Comparison of ENCODE assay signal across 8 mouse cellular contexts in genomic region chr11:31637788-31638373, GRCm38 (mm10). TPM values are rescaled to one million over a fixed set of nuclear protein-coding genes. Genes with fewer than 3 reads are reported as not detected.
DNase-seq lines count a peak whose midpoint lies in the region; ATAC-seq and TF ChIP-seq lines count a peak whose summit lies in the region.

No protein-coding gene starts in this region.

- H3K4me2 ChIP-seq in embryonic facial prominence, embryonic 14.5 days (ENCODE audit: low read depth, low read length): 0 out of 2 replicates have a peak overlapping the region, but pooled peaks have one; percentile 20
- H3K4me2 ChIP-seq in heart, embryonic 11.5 days: peak overlapping the region; percentile 11; the same call in 1 of the 2 replicates
- no peak overlapping the region for H3K4me2 ChIP-seq in kidney, embryonic 16.5 days (replicated peaks; ENCODE audit: low read depth, low read length)
- no peak overlapping the region for H3K4me2 ChIP-seq in liver, embryonic 16.5 days (ENCODE audit: low read depth, low read length)
- no peak overlapping the region for H3K4me2 ChIP-seq in neural tube, embryonic 15.5 days

- H3K9me3 ChIP-seq in embryonic facial prominence, embryonic 14.5 days (ENCODE audit: control insufficient read depth, low read length): no peaks in the 10 kb centered on the region
- no peaks in the 10 kb centered on the region for H3K9me3 ChIP-seq in heart, embryonic 11.5 days (replicated peaks; ENCODE audit: control insufficient read depth, low read length)
- H3K9me3 ChIP-seq in kidney, embryonic 16.5 days (ENCODE audit: low read length): no peaks in the 10 kb centered on the region
- no peaks in the 10 kb centered on the region for H3K9me3 ChIP-seq in liver, embryonic 16.5 days (replicated peaks; ENCODE audit: control insufficient read depth, low read length)
- no peaks in the 10 kb centered on the region for H3K9me3 ChIP-seq in neural tube, embryonic 15.5 days (replicated peaks)

- 31% methylated on average over 10 of the region's 10 CpGs for WGBS in bone marrow, adult 2 months
- 22% methylated on average over 10 of the region's 10 CpGs for WGBS in embryonic facial prominence, embryonic 14.5 days
- 25% methylated on average over 10 of the region's 10 CpGs for WGBS in heart, embryonic 11.5 days (ENCODE audit: insufficient replicate concordance)
- whole genome bisulfite sequencing in kidney, embryonic 16.5 days: 28% methylated on average over 10 of the region's 10 CpGs
- WGBS in liver, embryonic 16.5 days (ENCODE audit: insufficient replicate concordance): 28% methylated on average over 10 of the region's 10 CpGs
- 30% methylated on average over 10 of the region's 10 CpGs for WGBS in neural tube, embryonic 15.5 days

- TF ChIP-seq CTCF in bone marrow, adult 2 months (IDR thresholded peaks at IDR 0.05; ENCODE audit: control insufficient read depth, insufficient read depth, low read length): peak; percentile 79

- no peaks in the 10 kb centered on the region for H3K36me3 ChIP-seq in embryonic facial prominence, embryonic 14.5 days (ENCODE audit: control insufficient read depth, insufficient read depth, low read length)
- H3K36me3 ChIP-seq in heart, embryonic 11.5 days (ENCODE audit: control insufficient read depth, insufficient read depth, low read length): no peaks in the 10 kb centered on the region
- H3K36me3 ChIP-seq in kidney, embryonic 16.5 days (ENCODE audit: insufficient read depth, low read length): no peaks in the 10 kb centered on the region
- no peaks in the 10 kb centered on the region for H3K36me3 ChIP-seq in liver, embryonic 16.5 days (ENCODE audit: control insufficient read depth, insufficient read depth)
- H3K36me3 ChIP-seq in neural tube, embryonic 15.5 days: no peaks in the 10 kb centered on the region

- no peak overlapping the region for H3K4me3 ChIP-seq in bone marrow, adult 2 months (replicated peaks; ENCODE audit: control insufficient read depth, low read depth, low read length)
- H3K4me3 ChIP-seq in embryonic facial prominence, embryonic 14.5 days (ENCODE audit: low read depth, low read length): no peak overlapping the region
- H3K4me3 ChIP-seq in heart, embryonic 11.5 days (ENCODE audit: low read depth, low read length): no peak overlapping the region
- no peak overlapping the region for H3K4me3 ChIP-seq in kidney, embryonic 16.5 days (ENCODE audit: low read length)
- no peak overlapping the region for H3K4me3 ChIP-seq in liver, embryonic 16.5 days (ENCODE audit: low read depth, low read length)
- no peak overlapping the region for H3K4me3 ChIP-seq in neural tube, embryonic 15.5 days (replicated peaks)

- TF ChIP-seq POLR2A in bone marrow, adult 2 months (IDR thresholded peaks at IDR 0.05; ENCODE audit: borderline replicate concordance, control insufficient read depth, low read depth, low read length): no peak

- no peak overlapping the region for H3K27ac ChIP-seq in bone marrow, adult 2 months (ENCODE audit: control insufficient read depth, insufficient read depth, low read depth, low read length, poor library complexity)
- H3K27ac ChIP-seq in embryonic facial prominence, embryonic 14.5 days (replicated peaks; ENCODE audit: low read depth, low read length): no peak overlapping the region
- H3K27ac ChIP-seq in heart, embryonic 11.5 days (ENCODE audit: low read depth, low read length): no peak overlapping the region
- no peak overlapping the region for H3K27ac ChIP-seq in kidney, embryonic 16.5 days (ENCODE audit: low read length)
- H3K27ac ChIP-seq in liver, embryonic 16.5 days (ENCODE audit: low read length): no peak overlapping the region
- no peak overlapping the region for H3K27ac ChIP-seq in neural tube, embryonic 15.5 days (replicated peaks)

- H3K9ac ChIP-seq in embryonic facial prominence, embryonic 14.5 days (ENCODE audit: low read depth, low read length): peak overlapping the region; percentile 0; the same call in 1 of the 2 replicates
- no peak overlapping the region for H3K9ac ChIP-seq in heart, embryonic 11.5 days (ENCODE audit: low read depth, low read length)
- H3K9ac ChIP-seq in kidney, embryonic 16.5 days (replicated peaks; ENCODE audit: low read length): no peak overlapping the region
- no peak overlapping the region for H3K9ac ChIP-seq in liver, embryonic 16.5 days (ENCODE audit: low read depth, low read length)
- H3K9ac ChIP-seq in neural tube, embryonic 15.5 days (replicated peaks): no peak overlapping the region

- peak; percentile 50 to 57 for DNase-seq in B cell, adult 2 months
- peak; percentile 73 for DNase-seq in embryonic facial prominence, embryonic 14.5 days (ENCODE audit: low spot score)
- peak; percentile 90 for DNase-seq in testis, postnatal 10 days (ENCODE audit: low spot score)

- no peaks in the 10 kb centered on the region for H3K4me1 ChIP-seq in bone marrow, adult 2 months (ENCODE audit: control insufficient read depth, insufficient read depth, low read length)
- H3K4me1 ChIP-seq in embryonic facial prominence, embryonic 14.5 days (ENCODE audit: control insufficient read depth, insufficient read depth, low read length): no peaks in the 10 kb centered on the region
- no peaks in the 10 kb centered on the region for H3K4me1 ChIP-seq in heart, embryonic 11.5 days (ENCODE audit: control insufficient read depth, insufficient read depth, low read length)
- H3K4me1 ChIP-seq in kidney, embryonic 16.5 days (ENCODE audit: insufficient read depth, low read length): no peaks in the 10 kb centered on the region
- H3K4me1 ChIP-seq in liver, embryonic 16.5 days (ENCODE audit: control insufficient read depth, low read depth, low read length): no peaks in the 10 kb centered on the region
- no peaks in the 10 kb centered on the region for H3K4me1 ChIP-seq in neural tube, embryonic 15.5 days

- H3K27me3 ChIP-seq in embryonic facial prominence, embryonic 14.5 days (replicated peaks; ENCODE audit: control insufficient read depth, insufficient read depth, low read length): no peaks in the 10 kb centered on the region
- no peaks in the 10 kb centered on the region for H3K27me3 ChIP-seq in heart, embryonic 11.5 days (ENCODE audit: control insufficient read depth, insufficient read depth, low read length)
- no peaks in the 10 kb centered on the region for H3K27me3 ChIP-seq in kidney, embryonic 16.5 days (ENCODE audit: insufficient read depth, low read length)
- H3K27me3 ChIP-seq in liver, embryonic 16.5 days (ENCODE audit: control insufficient read depth, insufficient read depth, low read depth, low read length): no peaks in the 10 kb centered on the region
- H3K27me3 ChIP-seq in neural tube, embryonic 15.5 days (replicated peaks): no peaks in the 10 kb centered on the region

- ATAC-seq in embryonic facial prominence, embryonic 14.5 days (ENCODE audit: low read depth): peak; percentile 79; the same call in 1 of the 2 replicates
- ATAC-seq in heart, embryonic 11.5 days (replicated peaks; ENCODE audit: insufficient number of reproducible peaks, low FRiP score, low TSS enrichment): 0 out of 2 replicates have a peak, but pooled peaks have one; percentile 22
- peak; percentile 92 for ATAC-seq in kidney, embryonic 16.5 days (ENCODE audit: low FRiP score, low TSS enrichment)
- ATAC-seq in liver, embryonic 16.5 days (ENCODE audit: low read depth): 0 out of 2 replicates have a peak, but pooled peaks have one; percentile 7
- ATAC-seq in neural tube, embryonic 15.5 days (ENCODE audit: low FRiP score): peak; percentile 72

RNA-seq across cellular contexts. Expression of gene Bod1, which starts 33.8 kb away (rescaled TPM):
- polyA plus RNA-seq in bone marrow, adult 2 months (2011; ENCODE audit: insufficient read depth, insufficient read length, low replicate concordance, missing spikeins): 6.3 and 18.0 TPM in 2 replicates
- 102 and 108 TPM in 2 replicates for polyA plus RNA-seq in embryonic facial prominence, embryonic 14.5 days (2014; fragmentation: Nextera tagmentation; extraction: Ambion mirVana)
- 62.0 and 68.7 TPM in 2 replicates for polyA plus RNA-seq in heart, embryonic 11.5 days (2014; fragmentation: Nextera tagmentation; extraction: Ambion mirVana)
- 81.8 and 88.4 TPM in 2 replicates for polyA plus RNA-seq in kidney, embryonic 16.5 days (2015; fragmentation: Nextera tagmentation; extraction: Ambion mirVana)
- polyA plus RNA-seq in liver, embryonic 16.5 days (2015; fragmentation: Nextera tagmentation; extraction: Ambion mirVana): 9.6 and 11.6 TPM in 2 replicates
- polyA plus RNA-seq in neural tube, embryonic 15.5 days (2015; fragmentation: Nextera tagmentation; extraction: Ambion mirVana): 111 and 118 TPM in 2 replicates

Comparison
In these comparisons a context has a peak if more than half of its experiments do, and no peak if none do; other contexts are left out.
1. ATAC-seq: peak in every context shown above with its lines; median percentile 92 in kidney, embryonic 16.5 days; 79 in embryonic facial prominence, embryonic 14.5 days; 72 in neural tube, embryonic 15.5 days; 22 in heart, embryonic 11.5 days; 7 in liver, embryonic 16.5 days.
2. H3K4me2 ChIP-seq: peak in embryonic facial prominence, embryonic 14.5 days (single experiment) and heart, embryonic 11.5 days (single experiment); none in kidney, embryonic 16.5 days (single experiment), liver, embryonic 16.5 days (single experiment) and neural tube, embryonic 15.5 days (single experiment).
3. Peak in every context shown above with its lines, with median percentiles within 50 percentile points of each other: DNase-seq.